Mouse (Mus musculus) forebrain, embryonic 16.5 days (tissue): ENCODE measurements around the gene Olfr808. TPM values are rescaled to one million over a fixed set of nuclear protein-coding genes. Genes with fewer than 3 reads are reported as not detected.

Experiments used
- microRNA-seq: library from miRNA; unstranded; fragments of <30 nt; microRNA quantifications from one replicate; pipeline ENCODE4, GENCODE M21; 2017
- polyA plus RNA-seq: library from polyadenylated mRNA; unstranded; fragments of >200 nt; fragmentation: Nextera tagmentation; extraction: Ambion mirVana; gene quantifications from 2 replicates; pipeline ENCODE4 v1.2.1, GENCODE M21; 2015

Olfr808 gene
- polyA plus RNA-seq, 1 experiment from 2014 or later: not detected

Small RNA genes lying within 50 kb of the gene (microRNA-seq; reads per million reads assigned to microRNA genes)
- not detected for gene Gm24485

Other genes with a start within 250 kb of the Olfr808 start
- gene Olfr791, start 243.7 kb upstream of the Olfr808 start, polyA plus RNA-seq: not detected in 2 replicates
- not detected in 2 replicates for gene Olfr792, start 226.3 kb upstream of the Olfr808 start, polyA plus RNA-seq
- not detected in 2 replicates for gene Olfr794, start 197.8 kb upstream of the Olfr808 start, polyA plus RNA-seq
- gene Olfr796, start 152.9 kb upstream of the Olfr808 start, polyA plus RNA-seq: not detected in 2 replicates
- gene Olfr798, start 137.5 kb upstream of the Olfr808 start, polyA plus RNA-seq: not detected in 2 replicates
- not detected in 2 replicates for gene Olfr799, start 128.0 kb upstream of the Olfr808 start, polyA plus RNA-seq
- not detected in 2 replicates for gene Olfr800, start 107.8 kb upstream of the Olfr808 start, polyA plus RNA-seq
- gene Olfr801, start 91.6 kb upstream of the Olfr808 start, polyA plus RNA-seq: not detected in 2 replicates
- gene Olfr802, start 77.3 kb upstream of the Olfr808 start, polyA plus RNA-seq: 0.06 TPM in 1 of 2 replicates, not detected in the other
- gene Olfr803, start 71.2 kb upstream of the Olfr808 start, polyA plus RNA-seq: not detected in 2 replicates
- gene Olfr804, start 62.3 kb upstream of the Olfr808 start, polyA plus RNA-seq: not detected in 2 replicates
- not detected in 2 replicates for gene Olfr805, start 36.1 kb upstream of the Olfr808 start, polyA plus RNA-seq
- not detected in 2 replicates for gene Olfr806, start 23.6 kb upstream of the Olfr808 start, polyA plus RNA-seq
- gene Olfr807, start 7.7 kb upstream of the Olfr808 start, polyA plus RNA-seq: not detected in 2 replicates
- not detected in 2 replicates for gene Olfr809, start 9.2 kb downstream of the Olfr808 start, polyA plus RNA-seq
- gene Olfr810, start 29.4 kb downstream of the Olfr808 start, polyA plus RNA-seq: not detected in 2 replicates
- gene Olfr811, start 38.9 kb downstream of the Olfr808 start, polyA plus RNA-seq: not detected in 2 replicates
- not detected in 2 replicates for gene Olfr812, start 80.6 kb downstream of the Olfr808 start, polyA plus RNA-seq
- not detected in 2 replicates for gene Olfr813, start 89.9 kb downstream of the Olfr808 start, polyA plus RNA-seq
- not detected in 2 replicates for gene Olfr814, start 114.4 kb downstream of the Olfr808 start, polyA plus RNA-seq
- not detected in 2 replicates for gene Olfr815, start 140.4 kb downstream of the Olfr808 start, polyA plus RNA-seq
- gene Olfr816, start 150.1 kb downstream of the Olfr808 start, polyA plus RNA-seq: not detected in 2 replicates
- gene Olfr818, start 183.6 kb downstream of the Olfr808 start, polyA plus RNA-seq: not detected in 2 replicates
- not detected in 2 replicates for gene Olfr819, start 201.8 kb downstream of the Olfr808 start, polyA plus RNA-seq
- gene Olfr247, start 210.7 kb downstream of the Olfr808 start, polyA plus RNA-seq: not detected in 2 replicates
- gene Gm10310, start 219.6 kb downstream of the Olfr808 start, polyA plus RNA-seq: not detected in 2 replicates
- gene Olfr820, start 247.1 kb downstream of the Olfr808 start, polyA plus RNA-seq: not detected in 2 replicates